Mouse (Mus musculus) limb, embryonic 14.5 days (tissue): ENCODE data around the gene Cstad. TPM values are rescaled to one million over a fixed set of nuclear protein-coding genes. Genes with fewer than 3 reads are reported as not detected.
A peak's percentile ranks its signal among the peaks of the same experiment; 100 is the strongest.

Experiments
- ATAC-seq: fragments of 200-750 bp; cut with Nextera tagmentation; 2 replicates; pipeline ENCODE4 v1.8.0; 2017; ENCODE audit warnings: low read depth, moderate number of reproducible peaks, moderate TSS enrichment; ENCODE audit not compliant: low FRiP score
- DNase-seq: peaks from one replicate; pipeline ENCODE4 v3.0.0-alpha.2; 2015; ENCODE audit warnings: low spot score
- H3K27ac ChIP-seq: fragments of 300-500 bp; sonication (generic); replicated peaks from 2 replicates; pipeline ENCODE4 v1.5.1; 2014; ENCODE audit warnings: low read depth, mild to moderate bottlenecking, low read length, moderate library complexity, mixed read lengths
- H3K27me3 ChIP-seq: fragments of 300-500 bp; sonication (generic); 2 replicates; pipeline ENCODE4 v1.6.1; 2014; ENCODE audit warnings: low read length, mixed read lengths; ENCODE audit not compliant: control insufficient read depth, insufficient read depth
- H3K36me3 ChIP-seq: fragments of 300-500 bp; sonication (generic); 2 replicates; pipeline ENCODE4 v1.6.1; 2014; ENCODE audit warnings: mild to moderate bottlenecking, low read length, moderate library complexity, mixed read lengths; ENCODE audit not compliant: control insufficient read depth, insufficient read depth
- H3K4me1 ChIP-seq: fragments of 300-500 bp; sonication (generic); 2 replicates; pipeline ENCODE4 v1.6.1; 2014; ENCODE audit warnings: antibody characterized with exemption, low read length, mixed read lengths; ENCODE audit not compliant: control insufficient read depth, insufficient read depth
- H3K4me2 ChIP-seq: fragments of 300-500 bp; sonication (generic); replicated peaks from 2 replicates; pipeline ENCODE4 v1.6.1; 2014; ENCODE audit warnings: low read depth, mild to moderate bottlenecking, low read length, moderate library complexity; ENCODE audit not compliant: severe bottlenecking
- H3K4me3 ChIP-seq: fragments of 300-500 bp; sonication (generic); replicated peaks from 2 replicates; pipeline ENCODE4 v1.5.1; 2014; ENCODE audit warnings: low read length
- H3K9ac ChIP-seq: fragments of 300-500 bp; sonication (generic); 2 replicates; pipeline ENCODE4 v1.6.1; 2014; ENCODE audit warnings: mild to moderate bottlenecking, low read depth, low read length, moderate library complexity; ENCODE audit not compliant: severe bottlenecking
- H3K9me3 ChIP-seq: fragments of 300-500 bp; sonication (generic); 2 replicates; pipeline ENCODE4 v1.6.1; 2016; ENCODE audit warnings: low read length; ENCODE audit not compliant: control insufficient read depth
- POLR2A ChIP-seq: fragments of 200-500 bp; IDR thresholded peaks from 2 replicates; pipeline ENCODE4 v1.8.0; 2012; ENCODE audit warnings: inconsistent platforms, mild to moderate bottlenecking, moderate library complexity, borderline replicate concordance; ENCODE audit not compliant: insufficient read depth, insufficient read length; ENCODE audit errors: extremely low read depth
- whole genome bisulfite sequencing: fragments of 180-500 bp; shearing (Covaris S2); extraction: QIAGEN DNeasy Blood & Tissue Kit; methylation state at CpG from one replicate; pipeline ENCODE4 v1.1.7; 2014; 5-methylcytosine and 5-hydroxymethylcytosine counted together
- polyA plus RNA-seq, 2 experiments: library from polyadenylated mRNA; depleted of rRNA in 1 of 2; stranded (reverse) in 1 of 2; unstranded in 1 of 2; fragments of >200 nt; fragmentation: Nextera tagmentation in 1 of 2; extraction: Ambion mirVana in 1 of 2; gene quantifications; 2 replicates each; pipeline versions ENCODE4 v1.2.1 to v1.2.3; 2012 to 2014

Cstad gene
- polyA plus RNA-seq, 2 experiments, result 1.3 to 3.1 TPM

DNA sequence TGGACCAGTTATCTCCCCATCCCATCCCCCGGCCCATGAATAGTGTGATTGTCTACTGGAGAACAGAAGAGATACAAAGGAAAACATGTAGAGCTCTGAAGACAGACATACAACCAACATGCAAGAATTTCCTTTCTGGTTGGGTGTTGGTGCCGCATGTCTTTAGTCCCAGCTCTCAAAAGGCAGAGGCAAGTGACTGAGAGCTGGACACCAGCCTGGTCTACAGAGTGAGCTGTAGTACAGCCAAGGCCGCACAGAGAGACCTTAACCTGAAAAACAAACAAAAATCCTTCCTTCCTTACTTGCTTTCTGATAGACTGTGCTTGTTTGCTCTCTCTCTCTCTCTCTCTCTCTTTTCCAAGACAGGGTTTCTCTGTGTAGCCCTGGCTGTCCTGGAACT is 32.5 kb downstream of the Cstad start:
- WGBS, result 92% methylated on average over 3 of the region's 3 CpGs

DNA sequence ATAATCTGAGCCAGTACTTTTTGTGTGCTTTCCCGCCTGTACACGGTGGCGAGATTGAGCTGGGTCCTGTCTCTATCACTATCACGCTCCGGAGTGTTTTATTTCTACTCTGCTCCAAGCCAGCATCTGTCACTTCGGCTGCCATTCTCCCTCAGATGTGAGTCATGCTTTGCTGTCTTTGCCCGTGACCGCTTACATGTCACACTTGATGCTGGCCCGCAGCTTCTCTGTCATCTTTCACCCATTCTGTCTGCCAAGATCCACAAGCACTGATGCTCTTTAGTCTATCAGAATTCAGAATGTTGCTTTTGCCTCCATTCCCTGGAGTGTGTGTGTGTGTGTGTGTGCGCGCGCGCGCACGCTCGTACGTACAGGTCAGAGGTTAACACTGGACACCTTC is 33.5 kb downstream of the Cstad start:
- Histone ChIP-seq H3K4me3 (no peak overlapping the region), H3K27ac (no peak overlapping the region), H3K4me2 (no peak overlapping the region), H3K9me3 (no peaks in the 10 kb centered on the region), H3K27me3 (no peaks in the 10 kb centered on the region), H3K9ac (no peak overlapping the region), H3K36me3 (no peaks in the 10 kb centered on the region), H3K4me1 (peaks cover 7% of the 10 kb centered on the region)
- WGBS, result 95% methylated on average over 17 of the region's 17 CpGs
- no peak for ATAC-seq
- DNase-seq, result no peak
- no peak for TF ChIP-seq POLR2A

More for the DNA sequence above, 32.5 kb downstream of the Cstad start:
- Histone ChIP-seq H3K4me3 (no peak overlapping the region), H3K36me3 (no peaks in the 10 kb centered on the region), H3K27ac (no peak overlapping the region), H3K9ac (no peak overlapping the region), H3K4me2 (no peak overlapping the region), H3K9me3 (no peaks in the 10 kb centered on the region), H3K4me1 (peaks cover 7% of the 10 kb centered on the region), H3K27me3 (no peaks in the 10 kb centered on the region)
- ATAC-seq (no peak), DNase-seq (no peak)
- no peak for TF ChIP-seq POLR2A

DNA sequence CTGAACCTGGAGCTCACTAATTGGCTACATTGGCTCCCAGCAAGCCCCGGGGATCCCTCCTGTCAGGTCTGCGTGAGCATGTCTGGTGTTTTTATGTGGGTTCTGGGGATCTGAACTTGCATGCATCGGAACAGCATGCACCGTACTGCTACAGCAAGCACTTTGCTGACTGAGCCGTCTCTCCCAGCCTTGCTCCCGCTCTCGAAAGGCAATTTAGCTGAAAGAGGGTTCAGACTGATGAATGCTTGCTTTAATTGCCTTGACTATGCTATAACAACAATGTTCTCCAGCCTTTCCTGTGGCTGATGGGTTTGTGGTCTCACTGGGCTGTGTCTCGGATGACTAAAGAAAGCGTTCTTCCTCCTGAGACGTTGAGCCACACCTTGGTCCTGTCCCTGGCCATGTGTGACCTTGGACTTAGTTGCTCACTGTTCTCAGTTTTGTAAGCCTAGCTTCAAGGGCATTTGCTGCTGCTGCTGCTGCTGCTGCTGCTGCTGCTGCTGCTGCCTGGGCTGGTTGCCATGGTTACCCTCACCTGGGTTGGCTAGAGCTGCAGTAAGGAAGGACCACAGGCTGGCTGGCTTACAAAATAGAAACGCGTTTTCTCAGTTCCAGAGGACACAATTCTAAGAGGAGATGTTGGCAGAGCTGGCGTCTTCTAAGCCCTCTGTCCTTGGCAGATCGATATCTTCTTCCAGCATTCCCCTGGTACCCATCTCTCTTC is 34.4 kb downstream of the Cstad start:
- ATAC-seq (no peak), DNase-seq (no peak)
- Histone ChIP-seq H3K9ac (no peak overlapping the region), H3K4me1 (peaks cover 7% of the 10 kb centered on the region), H3K9me3 (no peaks in the 10 kb centered on the region), H3K4me2 (no peak overlapping the region), H3K36me3 (no peaks in the 10 kb centered on the region), H3K4me3 (no peak overlapping the region), H3K27ac (no peak overlapping the region), H3K27me3 (no peaks in the 10 kb centered on the region)
- WGBS, result 47% methylated on average over 14 of the region's 14 CpGs
- no peak for TF ChIP-seq POLR2A

DNA sequence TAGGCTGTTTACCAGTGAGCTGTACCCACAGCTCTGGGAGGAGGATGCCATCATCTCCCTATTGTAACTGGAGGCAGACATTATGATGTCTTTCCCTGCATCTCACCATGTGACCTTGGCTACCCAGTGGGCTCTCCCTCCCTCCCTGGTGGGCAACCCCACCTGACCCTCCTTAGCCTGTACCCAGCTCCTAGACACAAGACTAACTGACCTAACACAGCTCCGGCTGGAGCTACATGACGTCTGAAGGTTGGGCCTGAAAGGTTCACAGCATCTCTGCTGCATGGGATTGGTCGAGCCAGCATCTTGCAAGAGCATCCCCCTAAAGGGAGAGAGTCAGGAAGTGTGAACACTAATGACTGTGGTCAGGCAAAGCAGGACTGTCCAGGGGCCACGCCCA is 35.0 kb downstream of the Cstad start:
- Histone ChIP-seq H3K4me2 (no peak overlapping the region), H3K27me3 (no peaks in the 10 kb centered on the region), H3K9ac (no peak overlapping the region), H3K36me3 (no peaks in the 10 kb centered on the region), H3K27ac (no peak overlapping the region), H3K9me3 (no peaks in the 10 kb centered on the region), H3K4me1 (peaks cover 7% of the 10 kb centered on the region), H3K4me3 (no peak overlapping the region)
- WGBS, result 72% methylated on average over 4 of the region's 4 CpGs
- no peak; the same call in 1 of the 2 replicates for ATAC-seq
- DNase-seq, result no peak
- no peak for TF ChIP-seq POLR2A

DNA sequence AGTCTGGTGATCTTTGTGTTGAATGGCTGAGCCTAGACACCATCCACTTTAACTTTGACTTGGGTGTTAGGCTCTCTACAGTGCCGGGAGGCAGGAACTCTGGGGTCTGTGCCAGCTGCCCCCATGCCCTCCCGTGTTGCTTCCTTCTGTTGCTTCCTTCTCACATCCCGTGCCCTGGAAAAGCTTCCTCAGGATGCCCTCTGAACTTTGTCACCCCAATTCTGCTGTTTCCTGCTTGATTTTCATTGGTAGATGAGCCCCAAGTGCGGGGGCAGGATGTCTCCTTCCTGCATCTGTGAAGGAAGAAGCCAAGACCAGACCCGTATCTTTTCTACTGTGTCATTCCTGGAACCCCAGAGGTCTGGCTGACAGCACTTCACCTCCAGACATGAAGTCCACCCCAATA is 41.4 kb downstream of the Cstad start:
- Histone ChIP-seq H3K27me3 (no peaks in the 10 kb centered on the region), H3K9me3 (no peaks in the 10 kb centered on the region), H3K9ac (no peak overlapping the region), H3K4me1 (peaks cover 22% of the 10 kb centered on the region), H3K36me3 (no peaks in the 10 kb centered on the region), H3K27ac (peak overlapping the region; percentile 56), H3K4me2 (no peak overlapping the region), H3K4me3 (no peak overlapping the region)
- ATAC-seq (no peak), DNase-seq (no peak)
- TF ChIP-seq POLR2A, result no peak
- 60% methylated on average over 5 of the region's 5 CpGs for WGBS
